Mouse (Mus musculus) right cerebral cortex, adult 18-20 months (tissue): ENCODE data around the gene Cdkal1.
A peak's percentile ranks its signal among the peaks of the same experiment; 100 is the strongest.

Experiments used
- DNase-seq: peaks from one replicate; pipeline ENCODE4 v3.0.0; 2022; ENCODE audit warnings: mixed read lengths

The Cdkal1 gene

GRCm38 (mm10) chr13:29395694-29396093 is 459.8 kb downstream of the Cdkal1 start:
- DNase-seq = no peak

- peak; percentile 54 for DNase-seq
Measured at GRCm38 (mm10) chr13:29390025-29390424, 465.4 kb downstream of the Cdkal1 start.

GRCm38 (mm10) chr13:29388918-29389317 is 466.6 kb downstream of the Cdkal1 start:
- DNase-seq = no peak

DNA sequence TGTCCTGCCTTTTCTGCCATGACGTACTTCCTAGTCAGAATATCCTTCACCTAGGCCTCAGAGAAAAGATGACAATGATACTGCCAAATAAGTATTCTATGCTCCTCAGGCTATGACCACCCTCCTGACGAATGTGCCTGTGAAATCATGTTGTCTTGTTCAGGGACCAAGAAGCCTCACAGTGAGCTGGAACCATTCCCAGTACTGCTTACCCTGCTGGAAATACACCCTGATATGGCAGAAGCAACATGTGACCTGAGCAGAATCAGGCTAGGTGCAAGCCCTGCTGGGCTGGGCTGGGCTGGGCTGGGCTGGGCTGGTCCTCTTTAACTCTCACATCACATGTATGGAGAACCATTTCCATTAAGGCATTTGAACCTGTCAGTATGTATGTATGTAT is 477.9 kb downstream of the Cdkal1 start:
- no peak for DNase-seq

DNA sequence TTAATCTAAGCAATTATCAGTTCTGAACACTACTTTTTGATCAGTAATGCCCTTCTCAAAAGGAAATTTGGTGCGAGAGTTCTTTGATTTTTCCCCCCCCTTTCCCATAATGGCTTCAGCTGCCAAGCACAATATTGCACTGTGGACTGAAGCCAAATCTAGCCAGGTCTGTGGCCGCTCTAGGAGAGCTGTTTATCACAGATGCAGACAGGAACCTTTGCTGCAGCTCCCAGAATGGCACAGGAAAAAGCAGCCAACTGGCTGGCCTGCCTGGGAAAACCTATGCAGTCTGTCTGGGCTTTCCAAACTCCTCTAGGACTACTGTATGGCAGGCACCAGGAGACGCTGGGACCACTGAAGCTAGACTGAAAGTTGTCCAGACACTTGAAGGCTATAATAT is 483.6 kb downstream of the Cdkal1 start:
- no peak for DNase-seq

DNA sequence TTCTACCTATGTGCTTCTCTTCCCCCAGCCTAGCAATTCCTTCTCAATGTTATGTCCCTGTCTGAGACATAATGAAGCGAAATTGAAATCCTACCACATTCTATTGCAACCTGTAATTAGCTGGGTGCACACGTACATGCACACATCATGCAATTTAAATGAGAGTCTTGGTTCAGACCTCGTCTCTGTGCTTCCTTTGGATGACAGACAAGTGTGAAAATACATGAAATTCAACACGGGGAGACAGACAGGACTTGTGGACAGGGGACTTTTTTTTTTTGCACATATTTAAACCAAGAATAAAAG is 484.1 kb downstream of the Cdkal1 start:
- no peak for DNase-seq

DNA sequence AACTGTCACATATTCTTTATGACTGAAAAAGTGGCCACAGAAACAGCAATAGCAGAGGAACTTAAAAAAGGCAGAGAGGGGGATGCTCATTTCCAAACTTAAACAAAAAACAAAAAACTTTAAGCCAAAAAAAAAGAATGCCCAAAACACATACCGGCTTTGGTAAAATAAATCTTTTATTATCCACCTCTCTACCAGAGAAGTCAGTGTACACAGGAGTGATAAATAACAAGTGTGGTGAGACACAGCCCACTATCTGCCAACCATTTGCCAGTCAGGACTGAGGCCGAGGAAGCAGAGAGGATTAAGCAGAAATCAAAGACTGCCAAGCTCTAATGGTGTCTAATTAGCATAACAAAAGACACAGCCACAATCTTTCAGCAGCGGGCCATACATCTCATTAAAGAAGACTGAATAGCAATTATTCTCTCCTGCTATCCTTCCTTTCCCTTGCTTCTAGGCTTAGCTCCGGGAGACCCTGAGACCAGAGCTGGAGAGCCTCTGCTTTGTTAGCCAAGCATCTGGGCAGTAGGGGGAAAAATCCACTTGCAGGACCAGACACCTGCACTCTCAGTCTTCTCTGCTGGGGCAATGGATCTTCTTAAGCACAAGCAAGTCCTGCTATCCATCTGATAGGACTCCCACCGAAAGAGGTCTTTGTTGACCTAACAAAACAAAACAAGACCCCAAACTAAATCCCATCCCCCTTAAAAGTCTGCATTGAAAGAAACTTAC is 484.6 kb downstream of the Cdkal1 start:
- DNase-seq = no peak

DNA sequence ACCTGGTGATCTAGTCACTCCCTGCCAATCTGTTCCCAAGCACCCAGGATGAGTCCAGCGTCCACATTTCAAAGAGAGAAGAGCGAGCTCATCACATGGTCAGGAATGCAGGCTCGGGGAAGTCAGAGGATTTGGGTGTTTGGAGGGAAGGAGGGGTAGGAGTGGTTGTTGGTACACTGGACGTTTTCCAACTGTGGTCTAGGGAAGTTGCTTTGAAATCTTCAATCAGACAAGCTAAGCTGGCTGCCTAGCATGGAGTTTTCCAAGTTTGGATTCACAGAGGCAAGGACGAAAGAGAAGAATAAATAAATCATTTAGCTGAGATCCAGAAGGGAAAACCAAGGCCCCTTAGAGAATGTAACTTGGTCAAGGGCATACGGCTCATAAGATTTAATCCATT is 486.7 kb downstream of the Cdkal1 start:
- no peak for DNase-seq

- DNase-seq = no peak
Measured at GRCm38 (mm10) chr13:29364901-29365625, 490.4 kb downstream of the Cdkal1 start.

DNA sequence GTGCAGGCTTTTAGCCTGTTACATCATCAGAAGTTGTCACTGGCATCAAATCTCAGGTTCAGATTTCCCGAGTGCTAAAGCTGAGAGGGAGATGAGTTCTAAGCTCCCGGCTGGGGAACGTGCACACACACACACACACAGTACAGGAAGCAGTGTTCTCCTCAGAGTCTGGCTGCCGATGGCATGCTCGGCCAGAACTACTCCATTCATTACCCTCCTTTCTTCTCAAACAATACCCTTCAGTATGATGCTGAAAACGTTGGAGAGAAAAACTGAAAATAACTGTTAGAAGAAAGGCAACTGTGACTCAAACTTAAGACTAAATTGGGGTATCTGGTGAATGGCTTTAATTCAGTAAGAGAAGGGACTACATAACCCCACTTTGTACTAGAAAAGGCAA is 491.5 kb downstream of the Cdkal1 start:
- DNase-seq = no peak

DNA sequence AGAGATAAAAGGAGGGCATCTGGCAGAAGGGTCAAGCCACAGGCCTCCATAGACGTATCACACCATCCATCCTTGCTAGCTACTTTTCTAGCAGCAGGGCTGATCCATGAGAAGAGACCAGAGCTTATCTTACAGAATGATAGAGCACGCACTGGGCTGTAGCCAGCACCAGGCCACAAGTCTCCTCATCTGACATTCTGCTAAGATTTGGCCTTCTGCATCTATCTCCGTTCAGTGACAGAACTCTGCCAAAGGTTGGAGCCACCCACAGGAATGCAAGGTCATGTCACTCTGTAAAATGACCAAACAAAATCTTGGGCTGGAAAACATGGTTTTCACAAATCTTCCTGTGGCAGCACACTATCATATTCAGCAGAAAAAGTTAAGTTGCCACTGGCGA is 493.6 kb downstream of the Cdkal1 start:
- no peak for DNase-seq

- no peak for DNase-seq
Measured at GRCm38 (mm10) chr13:29360899-29361298, 494.6 kb downstream of the Cdkal1 start.

DNA sequence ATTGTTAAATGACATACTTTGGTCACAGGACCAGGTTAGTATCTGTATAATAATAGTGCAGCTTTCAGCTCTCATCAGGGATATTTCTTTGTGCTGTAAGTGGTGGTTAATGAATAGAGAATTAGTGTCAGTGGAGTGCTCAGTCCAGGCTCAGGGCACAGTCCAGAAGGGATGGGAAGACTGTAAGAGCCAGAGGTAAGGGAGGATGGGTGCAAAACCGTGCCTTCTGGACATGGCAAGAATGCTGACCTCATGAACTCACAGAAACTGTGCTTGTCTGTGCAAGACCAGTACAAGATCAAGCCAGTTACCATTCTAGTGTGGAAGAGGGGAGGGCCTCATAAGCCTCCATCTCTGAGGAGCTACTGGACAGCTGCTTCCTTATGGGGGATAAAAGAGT is 496.1 kb downstream of the Cdkal1 start:
- DNase-seq = no peak

DNA sequence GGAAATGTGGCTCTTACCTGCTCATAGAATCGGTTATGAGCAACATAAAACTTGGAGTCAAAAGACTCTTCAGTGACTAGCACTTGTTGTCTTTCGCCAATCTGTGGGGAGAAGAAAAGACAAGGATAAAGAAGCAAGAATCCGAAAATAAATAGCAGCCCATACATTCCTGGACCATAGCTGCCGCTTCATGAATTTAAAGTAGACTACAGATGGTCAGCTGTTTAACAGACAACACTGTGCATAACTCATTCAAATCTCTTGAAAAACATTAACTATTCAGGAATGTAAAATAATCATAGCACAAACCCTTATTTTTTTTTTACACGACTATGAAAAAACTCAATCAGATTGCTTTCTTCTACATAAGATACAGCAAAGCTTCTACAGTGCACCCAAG is 498.0 kb downstream of the Cdkal1 start:
- DNase-seq = no peak

- no peak for DNase-seq
Measured at GRCm38 (mm10) chr13:29356158-29356485, 499.4 kb downstream of the Cdkal1 start.

- no peak for DNase-seq
Measured at GRCm38 (mm10) chr13:29355484-29356157, 499.9 kb downstream of the Cdkal1 start.

DNA sequence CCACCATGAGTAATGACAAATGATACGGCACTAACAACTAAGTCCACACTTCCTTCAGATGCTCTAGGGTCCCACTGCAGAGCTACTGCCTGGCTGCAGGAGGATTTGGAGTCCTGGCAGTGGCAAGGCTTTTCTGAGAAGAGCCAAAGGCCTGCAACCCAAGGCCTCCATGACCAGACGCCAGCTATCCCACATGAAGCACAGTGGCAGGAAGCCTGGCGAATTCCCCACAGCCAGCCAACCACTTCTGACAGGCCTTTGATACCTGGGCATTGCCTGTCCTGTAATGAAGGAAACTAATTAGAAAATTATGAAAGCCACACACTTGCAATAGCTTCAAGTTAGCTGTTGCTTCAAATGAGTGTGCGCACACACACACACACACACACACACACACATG is 500.5 kb downstream of the Cdkal1 start:
- no peak for DNase-seq

GRCm38 (mm10) chr13:29353888-29354415 is 501.5 kb downstream of the Cdkal1 start:
- DNase-seq = no peak

GRCm38 (mm10) chr13:29351023-29351684 is 504.3 kb downstream of the Cdkal1 start:
- DNase-seq = no peak

DNA sequence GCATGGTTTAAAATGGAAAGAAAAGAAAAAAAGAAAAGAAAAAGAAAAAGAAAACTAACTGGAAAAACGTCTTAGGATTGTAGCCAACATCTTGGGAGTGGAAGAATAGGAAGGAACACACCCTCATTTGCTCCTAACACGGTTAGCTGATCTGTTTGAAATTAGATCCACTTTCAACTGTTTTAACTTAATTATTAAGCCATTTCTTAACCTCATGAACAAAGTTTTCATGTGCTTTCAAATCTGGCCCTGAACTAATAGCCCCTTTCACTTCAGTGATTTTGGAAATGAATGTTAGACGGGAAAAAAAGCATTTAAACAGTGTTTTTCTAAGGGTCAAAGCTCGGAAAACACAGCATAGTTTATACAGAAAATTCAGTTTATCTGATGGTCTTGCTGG is 505.5 kb downstream of the Cdkal1 start:
- DNase-seq = no peak

- DNase-seq = no peak
Measured at GRCm38 (mm10) chr13:29349386-29349961, 506.0 kb downstream of the Cdkal1 start.

GRCm38 (mm10) chr13:29348331-29348730 is 507.1 kb downstream of the Cdkal1 start:
- no peak for DNase-seq
